Mouse (Mus musculus) adrenal gland, adult 8-10 months (tissue): ENCODE measurements around the gene Bicdl2. TPM values are rescaled to one million over a fixed set of nuclear protein-coding genes. Genes with fewer than 3 reads are reported as not detected.

Experiments
- DNase-seq: peaks from one replicate; pipeline ENCODE4 v3.0.0; 2022
- total RNA-seq, 4 experiments: library from RNA; stranded (reverse); gene quantifications; 2 replicates each; pipeline ENCODE4 v1.2.4; 2022

The Bicdl2 gene
- total RNA-seq, 4 experiments from 2014 or later = not detected

DNA sequence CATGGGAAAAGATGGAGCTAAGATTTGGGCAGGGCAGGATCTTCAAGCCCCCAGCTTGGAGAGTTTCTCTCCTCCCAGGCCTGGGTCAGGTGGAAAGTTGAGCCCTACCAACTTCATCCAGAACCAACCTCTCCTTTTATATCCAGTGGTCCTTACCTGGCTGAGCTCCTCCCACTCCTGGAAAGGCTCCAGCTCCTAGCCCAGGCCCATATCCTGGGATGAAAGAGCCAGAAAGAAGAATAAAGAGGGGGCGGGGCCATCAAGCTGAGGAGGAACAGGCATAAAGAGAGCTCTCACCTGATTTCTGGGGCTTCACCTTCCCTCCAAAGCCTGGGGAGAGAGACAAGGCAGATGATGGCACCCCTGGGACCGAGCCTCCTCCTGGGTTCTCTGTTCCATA lies 56.7 kb downstream of the Bicdl2 start:
- no peak for DNase-seq

Other genes with a start within 250 kb of the Bicdl2 start
- gene Vmn2r117, start 180.8 kb upstream of the Bicdl2 start, total RNA-seq = not detected
- 10 to 100 TPM; 12.0 to 15.5 (median 12.9) TPM for gene Zfp213, start 96.3 kb upstream of the Bicdl2 start, total RNA-seq
- gene Zfp13, start 61.0 kb upstream of the Bicdl2 start, total RNA-seq = 10 to 100 TPM in 3 of 4 experiments, 1 to 10 TPM in 1; 8.2 to 19.2 (median 14.6) TPM
- not detected for gene Zscan10, start 59.6 kb upstream of the Bicdl2 start, total RNA-seq
- under 1 TPM in 3 of 4 experiments, not detected in 1; 0.06 to 0.13 (median 0.09) TPM for gene Mmp25, start 15.2 kb upstream of the Bicdl2 start, total RNA-seq
- 100 to 1,000 TPM; 136 to 169 (median 147) TPM for gene Hcfc1r1, start 13.1 kb downstream of the Bicdl2 start, total RNA-seq
- 10 to 100 TPM; 24.7 to 28.3 (median 26.7) TPM for gene Thoc6, start 13.4 kb downstream of the Bicdl2 start, total RNA-seq
- gene Tnfrsf12a, start 17.0 kb downstream of the Bicdl2 start, total RNA-seq = 100 to 1,000 TPM; 156 to 243 (median 195) TPM
- gene Cldn6, start 18.7 kb downstream of the Bicdl2 start, total RNA-seq = not detected
- under 1 TPM in 2 of 4 experiments, not detected in 2; 0.17 to 0.38 TPM for gene Cldn9, start 23.5 kb downstream of the Bicdl2 start, total RNA-seq
- gene 1520401A03Rik, start 62.3 kb downstream of the Bicdl2 start, total RNA-seq = 10 to 100 TPM in 3 of 4 experiments, 1 to 10 TPM in 1; 2.4 to 62.8 (median 19.6) TPM
- 1 to 10 TPM; 1.7 to 6.2 (median 3.6) TPM for gene Pkmyt1, start 65.8 kb downstream of the Bicdl2 start, total RNA-seq
- 10 to 100 TPM in 3 of 4 experiments, 1 to 10 TPM in 1; 7.7 to 17.9 (median 12.0) TPM for gene Paqr4, start 80.4 kb downstream of the Bicdl2 start, total RNA-seq
- under 1 TPM in 3 of 4 experiments, not detected in 1; 0.17 to 0.30 (median 0.26) TPM for gene Kremen2, start 85.3 kb downstream of the Bicdl2 start, total RNA-seq
- 100 to 1,000 TPM in 2 of 4 experiments, 10 to 100 TPM in 2; 82.9 to 115 (median 102) TPM for gene Flywch1, start 111.1 kb downstream of the Bicdl2 start, total RNA-seq
- 10 to 100 TPM in 3 of 4 experiments, 1 to 10 TPM in 1; 5.8 to 15.4 (median 13.1) TPM for gene Flywch2, start 125.6 kb downstream of the Bicdl2 start, total RNA-seq
- 1,000 to 10,000 TPM in 1 of 4 experiments, 100 to 1,000 TPM in 3; 612 to 1,355 (median 855) TPM for gene Srrm2, start 130.0 kb downstream of the Bicdl2 start, total RNA-seq
- gene Elob, start 168.6 kb downstream of the Bicdl2 start, total RNA-seq = 100 to 1,000 TPM; 365 to 430 (median 403) TPM
- gene Prss33, start 175.6 kb downstream of the Bicdl2 start, total RNA-seq = not detected
- not detected for gene Prss32, start 183.3 kb downstream of the Bicdl2 start, total RNA-seq
- gene Prss41, start 183.7 kb downstream of the Bicdl2 start, total RNA-seq = 1 to 10 TPM in 3 of 4 experiments, under 1 TPM in 1; 0.56 to 1.8 (median 1.4) TPM
- gene Prss21, start 207.6 kb downstream of the Bicdl2 start, total RNA-seq = not detected
- not detected for gene Dcpp1, start 220.4 kb downstream of the Bicdl2 start, total RNA-seq
- not detected for gene Dcpp2, start 220.4 kb downstream of the Bicdl2 start, total RNA-seq